Mouse (Mus musculus) CH12.LX (cell line): ENCODE results near the gene Stard10. TPM values are rescaled to one million over a fixed set of nuclear protein-coding genes. Genes with fewer than 3 reads are reported as not detected.

ENCODE experiments used
- DNase-seq: peaks from one replicate; pipeline ENCODE4 v3.0.0-alpha.2; 2013; ENCODE audit errors: extremely low read depth
- H3K27ac ChIP-seq: 2 replicates; pipeline ENCODE4 v1.5.1; 2012; ENCODE audit warnings: low read depth, mild to moderate bottlenecking, control low read depth, moderate library complexity; ENCODE audit not compliant: insufficient read depth
- H3K27me3 ChIP-seq: replicated peaks from 2 replicates; pipeline ENCODE3; 2012; ENCODE audit warnings: inconsistent platforms
- H3K36me3 ChIP-seq, 2 experiments: replicated peaks in 1 of 2; 2 replicates each; pipeline versions ENCODE3 to v1.6.1; 2012; ENCODE audit warnings: inconsistent platforms in 1 of 2, low read length in 1 of 2, mild to moderate bottlenecking in 1 of 2, mixed read lengths in 1 of 2, moderate library complexity in 1 of 2; ENCODE audit not compliant: control insufficient read depth in 1 of 2, insufficient read depth in 1 of 2
- H3K4me1 ChIP-seq, 2 experiments: 2 replicates each; pipeline ENCODE4 v1.6.1; 2012; ENCODE audit warnings: inconsistent platforms in 1 of 2, moderate library complexity in 1 of 2; ENCODE audit not compliant: insufficient read depth in 2 of 2, control insufficient read depth in 1 of 2
- H3K4me2 ChIP-seq: 2 replicates; pipeline ENCODE4 v1.6.1; 2012; ENCODE audit warnings: low read depth, mild to moderate bottlenecking, control low read depth; ENCODE audit not compliant: poor library complexity, insufficient read depth, severe bottlenecking
- H3K4me3 ChIP-seq, 3 experiments: fragments of 150-350 bp in 1 of 3; sonication (generic) in 1 of 3; replicated peaks in 1 of 3; 2 replicates each; pipeline versions ENCODE3 to v1.5.1; 2011 to 2012; ENCODE audit warnings: low read depth in 2 of 3, low read length in 2 of 3, mild to moderate bottlenecking in 2 of 3, moderate library complexity in 2 of 3, control low read depth in 1 of 3, improper control_type of control experiment in 1 of 3, inconsistent platforms in 1 of 3, mixed read lengths in 1 of 3; ENCODE audit not compliant: poor library complexity in 1 of 3
- H3K79me2 ChIP-seq: replicated peaks from 2 replicates; pipeline ENCODE4 v1.6.1; 2012; ENCODE audit warnings: mild to moderate bottlenecking, moderate library complexity; ENCODE audit not compliant: control insufficient read depth, poor library complexity, insufficient read depth, severe bottlenecking; ENCODE audit errors: extremely low read depth
- H3K9ac ChIP-seq: 2 replicates; pipeline ENCODE4 v1.6.1; 2012; ENCODE audit warnings: low read depth, mild to moderate bottlenecking, control low read depth, moderate library complexity; ENCODE audit not compliant: insufficient read depth
- H3K9me3 ChIP-seq: replicated peaks from 2 replicates; pipeline ENCODE3; 2012; ENCODE audit warnings: low read length, inconsistent platforms, mixed read lengths
- BHLHE40 ChIP-seq: IDR thresholded peaks from 2 replicates; pipeline ENCODE4 v1.6.1; 2011; ENCODE audit warnings: mild to moderate bottlenecking, low read depth, low read length, improper control_type of control experiment
- CHD1 ChIP-seq: IDR thresholded peaks from 2 replicates; pipeline ENCODE4 v1.6.1; 2012; ENCODE audit warnings: low read depth, low read length, improper control_type of control experiment, inconsistent platforms
- CTCF ChIP-seq, 2 experiments: IDR thresholded peaks in 1 of 2; conservative IDR thresholded peaks in 1 of 2; 2 replicates each; pipeline ENCODE4 v1.5.1; 2011 to 2012; ENCODE audit warnings: low read depth in 2 of 2, low read length in 2 of 2, improper control_type of control experiment in 1 of 2, inconsistent platforms in 1 of 2, mild to moderate bottlenecking in 1 of 2, moderate library complexity in 1 of 2
- HCFC1 ChIP-seq: IDR thresholded peaks from 2 replicates; pipeline ENCODE4 v1.6.1; 2012; ENCODE audit warnings: low read depth, mild to moderate bottlenecking, inconsistent platforms, low read length, improper control_type of control experiment
- IRF4 ChIP-seq: IDR thresholded peaks from 2 replicates; pipeline ENCODE4 v1.6.1; 2014; ENCODE audit warnings: low read depth, mild to moderate bottlenecking, inconsistent platforms, low read length, improper control_type of control experiment
- JUN ChIP-seq: IDR thresholded peaks from 2 replicates; pipeline ENCODE4 v1.6.1; 2011; ENCODE audit warnings: low read depth, mild to moderate bottlenecking, low read length, improper control_type of control experiment, moderate library complexity; ENCODE audit not compliant: insufficient read depth
- MAFK ChIP-seq: IDR thresholded peaks from 2 replicates; pipeline ENCODE4 v1.6.1; 2011; ENCODE audit warnings: low read length, improper control_type of control experiment; ENCODE audit not compliant: insufficient replicate concordance
- MAX ChIP-seq: IDR thresholded peaks from 2 replicates; pipeline ENCODE4 v1.6.1; 2011; ENCODE audit warnings: low read length, improper control_type of control experiment
- MEF2A ChIP-seq: IDR thresholded peaks from 2 replicates; pipeline ENCODE4 v1.6.1; 2014; ENCODE audit warnings: low read depth, mild to moderate bottlenecking, inconsistent platforms, low read length, improper control_type of control experiment, borderline replicate concordance
- MXI1 ChIP-seq: IDR thresholded peaks from 2 replicates; pipeline ENCODE4 v1.6.1; 2011; ENCODE audit warnings: mild to moderate bottlenecking, low read depth, low read length, improper control_type of control experiment
- NELFE ChIP-seq: IDR thresholded peaks from 2 replicates; pipeline ENCODE4 v1.6.1; 2011; ENCODE audit warnings: low read depth, low read length, improper control_type of control experiment
- PAX5 ChIP-seq: IDR thresholded peaks from 2 replicates; pipeline ENCODE4 v1.6.1; 2012; ENCODE audit warnings: low read length, inconsistent platforms, mixed read lengths
- RAD21 ChIP-seq: IDR thresholded peaks from 2 replicates; pipeline ENCODE4 v1.6.1; 2011; ENCODE audit warnings: low read depth, mild to moderate bottlenecking, low read length, improper control_type of control experiment, moderate library complexity
- RCOR1 ChIP-seq: conservative IDR thresholded peaks from 2 replicates; pipeline ENCODE4 v1.6.1; 2012; ENCODE audit warnings: low read depth, mild to moderate bottlenecking, inconsistent platforms, low read length, improper control_type of control experiment
- SIN3A ChIP-seq: IDR thresholded peaks from 2 replicates; pipeline ENCODE4 v1.6.1; 2012; ENCODE audit warnings: low read length, improper control_type of control experiment, inconsistent platforms
- SMC3 ChIP-seq: IDR thresholded peaks from 2 replicates; pipeline ENCODE4 v1.6.1; 2011; ENCODE audit warnings: low read depth, low read length, improper control_type of control experiment
- TCF12 ChIP-seq: IDR thresholded peaks from 2 replicates; pipeline ENCODE4 v1.6.1; 2014; ENCODE audit warnings: low read depth, mild to moderate bottlenecking, inconsistent platforms, low read length, improper control_type of control experiment
- ZMIZ1 ChIP-seq: IDR thresholded peaks from 2 replicates; pipeline ENCODE4 v1.6.1; 2012; ENCODE audit warnings: low read depth, mild to moderate bottlenecking, inconsistent platforms, low read length, improper control_type of control experiment
- ZNF384 ChIP-seq: IDR thresholded peaks from 2 replicates; pipeline ENCODE4 v1.6.1; 2012; ENCODE audit warnings: low read depth, low read length, improper control_type of control experiment, inconsistent platforms
- dilution Hi-C: fragments of 300-500 bp; cut with MboI; formaldehyde crosslinking; loops from 2 replicates; pipeline ENCODE4 v1.14.3; 2020; ENCODE audit warnings: low sequenced_read_pairs; ENCODE audit not compliant: extremely low pct_unique_long_range_greater_than_20kb, extremely low pct_ligation_motif_present
- in situ Hi-C: fragments of 300-500 bp; cut with MboI; formaldehyde crosslinking; loops from 3 replicates; pipeline ENCODE4 v1.14.3; 2019; ENCODE audit warnings: low sequenced_read_pairs, low pct_ligation_motif_present, low pct_unique_long_range_greater_than_20kb, mixed read lengths
- polyA plus RNA-seq: library from polyadenylated mRNA; unstranded; fragments of >175 nt; gene quantifications from 2 replicates; pipeline ENCODE4 v1.2.1, GENCODE M21; 2012; ENCODE audit warnings: low read depth; ENCODE audit not compliant: insufficient read length
- total RNA-seq, 2 experiments: library from RNA; depleted of rRNA; stranded (reverse); fragments of 300-350 nt in 1 of 2; fragments of >200 nt in 1 of 2; gene quantifications; 2 replicates each; pipeline ENCODE4 v1.2.3; 2012 to 2014

The Stard10 gene
- total and polyA plus RNA-seq, 3 experiments: 2.4 to 12.7 (median 6.7) TPM

DNA sequence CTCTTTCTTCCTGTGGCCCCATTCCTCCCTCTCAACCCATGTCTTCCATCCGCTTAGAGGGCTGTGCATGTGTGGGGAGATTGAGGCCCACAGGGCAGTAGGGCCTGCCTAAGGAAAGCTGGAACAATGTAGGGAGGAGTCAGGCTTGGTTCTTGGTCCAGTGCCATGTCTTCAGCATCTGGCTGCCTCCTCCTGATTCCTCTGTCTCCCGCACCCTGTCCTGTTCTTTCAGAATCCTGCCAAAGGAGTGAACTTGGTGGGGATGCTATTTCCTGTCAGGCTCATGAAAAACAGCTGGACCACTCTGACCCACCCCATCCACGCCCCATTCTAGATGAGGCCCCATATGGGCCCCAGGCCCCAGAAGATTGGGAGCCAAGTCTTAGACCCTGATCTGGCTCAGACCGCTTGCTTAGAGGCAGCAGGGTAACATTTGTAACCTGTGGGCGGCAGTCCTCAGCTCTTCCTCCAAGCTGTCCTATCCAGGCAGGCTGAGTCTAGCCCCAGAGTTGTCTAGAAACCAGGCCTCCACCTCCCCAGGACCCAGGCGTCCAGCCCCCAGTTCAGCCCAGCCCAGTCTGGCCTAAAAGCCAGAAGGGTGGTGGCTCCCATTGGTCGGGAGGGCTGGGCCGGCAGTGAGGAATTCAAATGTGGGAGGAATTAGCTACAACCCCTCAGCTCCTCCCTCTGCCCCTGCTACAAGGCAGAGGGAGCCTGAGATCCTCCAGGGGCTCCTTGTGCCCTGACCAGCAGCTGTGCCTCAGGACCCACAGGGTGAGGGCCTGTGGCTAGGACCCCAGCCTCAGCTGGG, 77.0 kb downstream of the Stard10 start:
- Histone ChIP-seq H3K36me3 (peaks cover 92 to 100% of the 10 kb centered on the region in 2 experiments), H3K9me3 (no peaks in the 10 kb centered on the region), H3K4me3 (no peak overlapping the region), H3K27ac (no peak overlapping the region), H3K9ac (no peak overlapping the region), H3K79me2 (no peaks in the 10 kb centered on the region), H3K4me2 (no peak overlapping the region), H3K27me3 (no peaks in the 10 kb centered on the region), H3K4me1 (no peaks in the 10 kb centered on the region)
- dilution Hi-C loops: no loop called here
- no peak for DNase-seq
- in situ Hi-C loops: no loop called here
- TF ChIP-seq IRF4 (no peak), MXI1 (no peak), CTCF (conservative IDR thresholded peaks at IDR 0.05 in 1 of 2, IDR thresholded peaks at IDR 0.05 in 1 of 2; ENCODE audit: low read depth in 2 of 2, low read length in 2 of 2) (no peak), MAFK (no peak), ZMIZ1 (no peak), CHD1 (no peak), RCOR1 (no peak), ZNF384 (no peak), PAX5 (no peak), NELFE (no peak), BHLHE40 (no peak), MAX (no peak), RAD21 (no peak), HCFC1 (no peak), SMC3 (no peak), SIN3A (no peak), MEF2A (no peak)

DNA sequence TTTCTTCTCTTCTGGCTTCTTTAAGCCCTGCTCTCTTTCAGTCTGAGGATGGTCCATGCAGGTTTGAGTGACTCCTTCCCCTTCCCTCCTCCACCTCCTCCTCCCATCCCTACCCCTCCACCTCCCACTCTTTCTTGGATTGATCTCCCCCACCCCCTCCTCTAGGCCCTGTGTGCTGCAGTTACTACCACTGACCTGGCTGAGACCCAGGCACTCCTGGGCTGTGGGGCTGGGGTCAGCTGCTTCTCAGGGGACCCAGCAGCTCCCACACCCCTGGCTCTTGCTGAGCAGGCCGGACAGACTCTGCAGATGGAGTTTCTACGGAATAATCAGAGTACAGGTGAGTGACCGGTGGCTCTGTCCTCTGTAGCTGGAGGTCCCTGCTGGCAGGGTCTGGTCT, 77.7 kb downstream of the Stard10 start:
- in situ Hi-C loops: no loop called here
- H3K27me3 ChIP-seq: no peaks in the 10 kb centered on the region
- H3K4me3 ChIP-seq: no peak overlapping the region
- no peaks in the 10 kb centered on the region for H3K4me1 ChIP-seq
- no peak for DNase-seq
- no peaks in the 10 kb centered on the region for H3K9me3 ChIP-seq
- H3K9ac ChIP-seq: no peak overlapping the region
- no peak overlapping the region for H3K27ac ChIP-seq
- TF ChIP-seq RCOR1 (no peak), JUN (no peak), TCF12 (no peak)
- TF ChIP-seq, all 38 proteins: peak for 0
- dilution Hi-C loops: no loop called here
- Histone ChIP-seq H3K79me2 (no peaks in the 10 kb centered on the region), H3K36me3 (peaks cover 91 to 99% of the 10 kb centered on the region in 2 experiments), H3K4me2 (no peak overlapping the region)
